Mouse (Mus musculus) embryo, embryonic 9.5 days (tissue): Measurements from ENCODE around the gene Hmgcs1.
A peak's percentile ranks its signal among the peaks of the same experiment; 100 is the strongest.
"Not testable (repeated sequence)": the region's sequence is repeated elsewhere in the genome, so short reads cannot be mapped to it uniquely, and the experiment has no call there.

ENCODE experiments used
- DNase-seq: peaks from one replicate; pipeline ENCODE4 v3.0.0-alpha.2; 2017; ENCODE audit errors: extremely low spot score

Gene Hmgcs1

GRCm38 (mm10) chr13:119706278-119706880 lies 16.2 kb downstream of the Hmgcs1 start:
- DNase-seq: not testable (repeated sequence)

GRCm38 (mm10) chr13:119706953-119707352 lies 16.8 kb downstream of the Hmgcs1 start:
- DNase-seq: no peak

GRCm38 (mm10) chr13:119707906-119708305 lies 17.7 kb downstream of the Hmgcs1 start:
- no peak for DNase-seq

GRCm38 (mm10) chr13:119708941-119709340 lies 18.8 kb downstream of the Hmgcs1 start:
- DNase-seq: no peak

- no peak for DNase-seq
These were observed 19.4 kb downstream of the Hmgcs1 start for GRCm38 (mm10) chr13:119709388-119710267.

- DNase-seq: no peak
These were observed 20.1 kb downstream of the Hmgcs1 start for GRCm38 (mm10) chr13:119710268-119710610.

GRCm38 (mm10) chr13:119712463-119712862 lies 22.3 kb downstream of the Hmgcs1 start:
- DNase-seq: no peak

- DNase-seq: no peak
These were observed 23.1 kb downstream of the Hmgcs1 start for GRCm38 (mm10) chr13:119713107-119713787.

- DNase-seq: no peak
These were observed 23.6 kb downstream of the Hmgcs1 start for GRCm38 (mm10) chr13:119713821-119714220.

- no peak for DNase-seq
These were observed 25.9 kb downstream of the Hmgcs1 start for GRCm38 (mm10) chr13:119716105-119716504.

- no peak for DNase-seq
These were observed 32.3 kb downstream of the Hmgcs1 start for GRCm38 (mm10) chr13:119722447-119722846.

- DNase-seq: no peak
These were observed 33.2 kb downstream of the Hmgcs1 start for GRCm38 (mm10) chr13:119723368-119723767.

- no peak for DNase-seq
These were observed 34.4 kb downstream of the Hmgcs1 start for GRCm38 (mm10) chr13:119724541-119724940.

GRCm38 (mm10) chr13:119727608-119728387 lies 37.6 kb downstream of the Hmgcs1 start:
- DNase-seq: no peak

GRCm38 (mm10) chr13:119729406-119729805 lies 39.2 kb downstream of the Hmgcs1 start:
- DNase-seq: no peak

GRCm38 (mm10) chr13:119731448-119731847 lies 41.3 kb downstream of the Hmgcs1 start:
- DNase-seq: no peak

GRCm38 (mm10) chr13:119741390-119742237 lies 51.4 kb downstream of the Hmgcs1 start:
- peak; percentile 48 for DNase-seq

GRCm38 (mm10) chr13:119742711-119743415 lies 52.7 kb downstream of the Hmgcs1 start:
- no peak for DNase-seq

GRCm38 (mm10) chr13:119743470-119743869 lies 53.3 kb downstream of the Hmgcs1 start:
- DNase-seq: no peak

GRCm38 (mm10) chr13:119746930-119747329 lies 56.8 kb downstream of the Hmgcs1 start:
- DNase-seq: no peak
